Comparison of ENCODE assay signal across 14 mouse cellular contexts in the genomic region with DNA sequence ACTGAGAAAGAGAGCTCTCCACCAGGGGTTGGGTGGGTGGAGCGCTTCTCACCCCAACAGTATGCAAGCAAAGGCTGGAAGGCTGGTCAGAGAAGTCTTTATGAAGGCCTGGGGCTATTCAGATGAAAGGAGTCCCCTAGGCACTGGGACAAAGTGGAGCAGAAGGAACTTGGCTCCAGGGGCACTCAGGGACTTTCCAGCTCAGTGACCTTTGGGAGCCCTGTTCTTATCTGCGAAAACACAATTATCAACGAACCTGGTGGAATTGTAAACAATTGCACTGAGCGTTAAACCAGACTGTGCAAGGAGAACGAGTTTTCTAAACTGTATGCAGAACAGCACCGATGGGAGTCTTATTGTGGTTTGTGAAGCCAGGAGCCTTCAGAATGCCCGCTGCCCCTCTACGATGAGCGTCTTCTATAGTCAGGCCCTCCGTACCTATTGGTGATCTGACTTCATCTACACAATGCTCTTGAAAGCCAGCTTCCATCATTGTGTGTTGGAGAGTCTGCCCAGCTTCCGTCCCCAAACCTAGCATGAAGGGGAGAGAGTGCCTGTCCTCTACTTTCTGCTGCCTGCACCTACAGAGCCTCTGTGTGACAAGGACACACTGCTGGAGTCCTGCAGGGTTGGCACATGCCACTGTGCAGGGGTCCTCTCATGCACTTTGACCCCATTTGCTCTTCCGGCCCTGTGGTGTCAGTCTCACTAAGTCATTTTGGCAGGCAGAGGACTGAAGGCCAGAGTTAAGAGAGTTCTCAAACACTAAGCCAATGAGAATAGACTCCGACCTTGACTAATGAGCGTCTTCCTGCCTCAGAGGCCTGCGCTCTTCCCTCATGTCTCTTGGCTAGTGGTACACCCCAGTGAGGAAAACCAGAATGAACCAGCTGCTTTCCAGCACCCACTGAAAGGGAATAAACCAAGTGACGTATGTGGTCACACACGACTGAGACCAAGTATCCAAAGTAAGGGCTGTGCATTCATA.
A peak's percentile ranks its signal among the peaks of the same experiment; 100 is the strongest.
DNase-seq lines count a peak whose midpoint lies in the region; ATAC-seq and TF ChIP-seq lines count a peak whose summit lies in the region.
"Had no signal": no experiment of that assay in that cellular context is flagged by ENCODE, and none has a peak within 500 bp of the region (broad histone marks: within the 10 kb centered on the region; RNA-seq: fewer than 3 reads in every experiment).

No protein-coding gene starts in this region.

- H3K27me3 ChIP-seq in kidney, embryonic 15.5 days, result peaks cover 28% of the 10 kb centered on the region
- H3K27me3 ChIP-seq in kidney, adult 2 months (replicated peaks; ENCODE audit: control insufficient read depth, insufficient read depth, low read length), result no peaks in the 10 kb centered on the region
- peaks cover 23% of the 10 kb centered on the region for H3K27me3 ChIP-seq in liver, embryonic 13.5 days

- H3K9me3 ChIP-seq in kidney, embryonic 15.5 days (replicated peaks), result no peaks in the 10 kb centered on the region
- H3K9me3 ChIP-seq in liver, embryonic 13.5 days (replicated peaks), result no peaks in the 10 kb centered on the region

- no peak overlapping the region for H3K4me3 ChIP-seq in kidney, embryonic 15.5 days (replicated peaks)
- H3K4me3 ChIP-seq in kidney, adult 2 months (ENCODE audit: insufficient read depth, low read depth, low read length), result no peak overlapping the region
- H3K4me3 ChIP-seq in liver, embryonic 13.5 days (replicated peaks), result no peak overlapping the region
- H3K4me3 ChIP-seq: layer of hippocampus, adult 2 months had no signal

- H3K4me2 ChIP-seq in kidney, embryonic 15.5 days, result no peak overlapping the region
- H3K4me2 ChIP-seq in liver, embryonic 13.5 days, result no peak overlapping the region

- no peak for DNase-seq in kidney, adult 2 months
- DNase-seq in thymus, postnatal 4 days, result peak; percentile 35
- DNase-seq in thymus, postnatal 10 days (ENCODE audit: low spot score in 2 of 2), result no peak
- no peak for DNase-seq in liver, embryonic 13.5 days
- no peak for DNase-seq in urinary bladder, postnatal 36 days (ENCODE audit: low spot score in 2 of 2)
- DNase-seq: adrenal gland, postnatal 25 days; cerebellum, adult 11 months; embryo, embryonic 11 days; gastrocnemius, postnatal 14 days had no signal

- no peak overlapping the region for H3K9ac ChIP-seq in kidney, embryonic 15.5 days
- no peak overlapping the region for H3K9ac ChIP-seq in liver, embryonic 13.5 days

- 73% methylated on average over 17 of the region's 17 CpGs for WGBS in kidney, embryonic 15.5 days
- 68% methylated on average over 17 of the region's 17 CpGs for WGBS in kidney, adult 2 months
- WGBS in liver, embryonic 13.5 days (ENCODE audit: insufficient replicate concordance), result 67% methylated on average over 17 of the region's 17 CpGs

- H3K36me3 ChIP-seq in kidney, embryonic 15.5 days, result no peaks in the 10 kb centered on the region
- no peaks in the 10 kb centered on the region for H3K36me3 ChIP-seq in kidney, adult 2 months (ENCODE audit: control insufficient read depth, insufficient read depth, low read length)
- H3K36me3 ChIP-seq in liver, embryonic 13.5 days, result no peaks in the 10 kb centered on the region

- H3K4me1 ChIP-seq in kidney, embryonic 15.5 days, result peaks cover 45% of the 10 kb centered on the region
- H3K4me1 ChIP-seq in kidney, adult 2 months (ENCODE audit: control insufficient read depth, insufficient read depth, low read length), result no peaks in the 10 kb centered on the region
- peaks cover 58% of the 10 kb centered on the region for H3K4me1 ChIP-seq in liver, embryonic 13.5 days (replicated peaks)

- TF ChIP-seq POLR2A in kidney, adult 2 months (IDR thresholded peaks at IDR 0.05; ENCODE audit: low read depth, low read length), result no peak

- no peak for TF ChIP-seq CTCF in kidney, adult 2 months (conservative IDR thresholded peaks at IDR 0.05; ENCODE audit: insufficient read depth, insufficient read length, low read depth, low read length)

- H3K27ac ChIP-seq in kidney, embryonic 15.5 days, result peak overlapping the region; percentile 27; the same call in 1 of the 2 replicates
- no peak overlapping the region for H3K27ac ChIP-seq in kidney, adult 2 months (ENCODE audit: insufficient read depth, low read depth, low read length)
- H3K27ac ChIP-seq in liver, embryonic 13.5 days, result peak overlapping the region; percentile 58
- H3K27ac ChIP-seq: layer of hippocampus, adult 2 months; macrophage had no signal

- no peak for ATAC-seq in kidney, embryonic 15.5 days (replicated peaks; ENCODE audit: low FRiP score)
- ATAC-seq in liver, embryonic 13.5 days (ENCODE audit: low read depth), result peak; percentile 35
- ATAC-seq in frontal cortex, adult (ENCODE audit: low TSS enrichment), result no peak
- ATAC-seq in monocyte, adult 5-6 weeks (replicated peaks; ENCODE audit: insufficient number of reproducible peaks, low FRiP score, low TSS enrichment, poor library complexity, severe bottlenecking), result no peak
